Mouse (Mus musculus) neural tube, embryonic 11.5 days (tissue): ENCODE results near the gene Arl5c. TPM values are rescaled to one million over a fixed set of nuclear protein-coding genes. Genes with fewer than 3 reads are reported as not detected.

ENCODE experiments used
- ATAC-seq: fragments of 200-750 bp; cut with Nextera tagmentation; 2 replicates; pipeline ENCODE4 v1.8.0; 2017; ENCODE audit warnings: moderate number of reproducible peaks, mild to moderate bottlenecking, moderate TSS enrichment, moderate library complexity; ENCODE audit not compliant: insufficient read depth, low FRiP score, low TSS enrichment
- DNase-seq: peaks from one replicate; pipeline ENCODE4 v3.0.0-alpha.2; 2015; ENCODE audit warnings: low spot score
- H3K27ac ChIP-seq: fragments of 300-500 bp; sonication (generic); 2 replicates; pipeline ENCODE4 v1.5.1; 2014; ENCODE audit warnings: low read depth, mild to moderate bottlenecking, low read length
- H3K27me3 ChIP-seq: fragments of 300-500 bp; sonication (generic); 2 replicates; pipeline ENCODE4 v1.6.1; 2014; ENCODE audit warnings: mild to moderate bottlenecking, low read length, mixed read lengths; ENCODE audit not compliant: control insufficient read depth, insufficient read depth
- H3K36me3 ChIP-seq: fragments of 300-500 bp; sonication (generic); 2 replicates; pipeline ENCODE4 v1.6.1; 2014; ENCODE audit warnings: mild to moderate bottlenecking, low read length, moderate library complexity, mixed read lengths; ENCODE audit not compliant: control insufficient read depth, insufficient read depth
- H3K4me1 ChIP-seq: fragments of 300-500 bp; sonication (generic); 2 replicates; pipeline ENCODE4 v1.6.1; 2014; ENCODE audit warnings: low read length, mixed read lengths; ENCODE audit not compliant: control insufficient read depth, insufficient read depth
- H3K4me2 ChIP-seq: fragments of 300-500 bp; sonication (generic); 2 replicates; pipeline ENCODE4 v1.6.1; 2014; ENCODE audit warnings: low read depth, mild to moderate bottlenecking, moderate library complexity
- H3K4me3 ChIP-seq: fragments of 300-500 bp; sonication (generic); 2 replicates; pipeline ENCODE4 v1.5.1; 2014; ENCODE audit warnings: low read depth, low read length
- H3K9ac ChIP-seq: fragments of 300-500 bp; sonication (generic); 2 replicates; pipeline ENCODE4 v1.6.1; 2014; ENCODE audit warnings: mild to moderate bottlenecking, low read length
- H3K9me3 ChIP-seq: fragments of 300-500 bp; sonication (generic); 2 replicates; pipeline ENCODE4 v1.6.1; 2016; ENCODE audit warnings: low read length; ENCODE audit not compliant: control insufficient read depth
- WGBS: fragments of 180-500 bp; shearing (Covaris S2); extraction: QIAGEN DNeasy Blood & Tissue Kit; methylation state at CpG from one replicate; pipeline ENCODE4 v1.1.7; 2014; 5-methylcytosine and 5-hydroxymethylcytosine counted together
- polyA plus RNA-seq: library from polyadenylated mRNA; unstranded; fragments of >200 nt; fragmentation: Nextera tagmentation; extraction: Ambion mirVana; gene quantifications from 2 replicates; pipeline ENCODE4 v1.2.1, GENCODE M21; 2014

Gene Arl5c
- polyA plus RNA-seq, 1 experiment from 2014 or later = 10.6 TPM

- ATAC-seq = no peak
- Histone ChIP-seq H3K4me1 (no peaks in the 10 kb centered on the region), H3K27ac (no peak overlapping the region), H3K27me3 (no peaks in the 10 kb centered on the region), H3K9me3 (no peaks in the 10 kb centered on the region), H3K36me3 (no peaks in the 10 kb centered on the region), H3K9ac (no peak overlapping the region), H3K4me2 (no peak overlapping the region), H3K4me3 (no peak overlapping the region)
- WGBS = 88% methylated on average over 7 of the region's 7 CpGs
- DNase-seq = no peak
Observed at GRCm38 (mm10) chr11:97970771-97971170, 25.2 kb downstream of the Arl5c start.

- WGBS = 89% methylated on average over 5 of the region's 5 CpGs
- no peaks in the 10 kb centered on the region for H3K9me3 ChIP-seq
Observed at GRCm38 (mm10) chr11:97968385-97968784, 27.6 kb downstream of the Arl5c start.

GRCm38 (mm10) chr11:97967114-97967513 is 28.9 kb downstream of the Arl5c start:
- Histone ChIP-seq H3K4me2 (no peak overlapping the region), H3K27ac (no peak overlapping the region), H3K4me3 (no peak overlapping the region), H3K9me3 (no peaks in the 10 kb centered on the region), H3K4me1 (no peaks in the 10 kb centered on the region), H3K27me3 (no peaks in the 10 kb centered on the region), H3K36me3 (no peaks in the 10 kb centered on the region), H3K9ac (no peak overlapping the region)
- DNase-seq (no peak), ATAC-seq (no peak)
- WGBS = 53% methylated on average over 2 of the region's 2 CpGs

More at GRCm38 (mm10) chr11:97968385-97968784, 27.6 kb downstream of the Arl5c start:
- Histone ChIP-seq H3K4me1 (no peaks in the 10 kb centered on the region), H3K4me3 (no peak overlapping the region), H3K27me3 (no peaks in the 10 kb centered on the region), H3K4me2 (no peak overlapping the region), H3K27ac (no peak overlapping the region), H3K36me3 (no peaks in the 10 kb centered on the region), H3K9ac (no peak overlapping the region)
- DNase-seq (no peak), ATAC-seq (no peak)

GRCm38 (mm10) chr11:97960907-97961306 is 35.1 kb downstream of the Arl5c start:
- no peak for ATAC-seq
- Histone ChIP-seq H3K9me3 (no peaks in the 10 kb centered on the region), H3K36me3 (no peaks in the 10 kb centered on the region), H3K4me1 (no peaks in the 10 kb centered on the region), H3K27me3 (no peaks in the 10 kb centered on the region), H3K9ac (no peak overlapping the region), H3K4me2 (no peak overlapping the region), H3K4me3 (no peak overlapping the region), H3K27ac (no peak overlapping the region)
- WGBS = 65% methylated on average over 1 of the region's 1 CpGs
- DNase-seq = no peak

GRCm38 (mm10) chr11:97959300-97959680 is 36.7 kb downstream of the Arl5c start:
- 68% methylated on average over 5 of the region's 5 CpGs for WGBS
- H3K9ac ChIP-seq = no peak overlapping the region

GRCm38 (mm10) chr11:97958641-97959299 is 37.2 kb downstream of the Arl5c start:
- H3K36me3 ChIP-seq = no peaks in the 10 kb centered on the region
- no peaks in the 10 kb centered on the region for H3K4me1 ChIP-seq
- no peaks in the 10 kb centered on the region for H3K9me3 ChIP-seq
- H3K9ac ChIP-seq = no peak overlapping the region
- ATAC-seq = no peak
- 90% methylated on average over 7 of the region's 7 CpGs for WGBS
- H3K4me2 ChIP-seq = no peak overlapping the region
- DNase-seq = no peak
- no peaks in the 10 kb centered on the region for H3K27me3 ChIP-seq
- H3K4me3 ChIP-seq = no peak overlapping the region
- H3K27ac ChIP-seq = no peak overlapping the region

More at GRCm38 (mm10) chr11:97959300-97959680, 36.7 kb downstream of the Arl5c start:
- DNase-seq = no peak
- no peaks in the 10 kb centered on the region for H3K4me1 ChIP-seq
- no peak overlapping the region for H3K4me2 ChIP-seq
- no peaks in the 10 kb centered on the region for H3K9me3 ChIP-seq
- H3K27ac ChIP-seq = no peak overlapping the region
- no peaks in the 10 kb centered on the region for H3K27me3 ChIP-seq
- no peaks in the 10 kb centered on the region for H3K36me3 ChIP-seq
- no peak for ATAC-seq
- H3K4me3 ChIP-seq = no peak overlapping the region

GRCm38 (mm10) chr11:97956905-97957560 is 38.9 kb downstream of the Arl5c start:
- H3K9ac ChIP-seq = no peak overlapping the region
- no peak overlapping the region; the same call in 1 of the 2 replicates for H3K27ac ChIP-seq
- DNase-seq (peak; percentile 30), ATAC-seq (no peak)
- H3K4me2 ChIP-seq = no peak overlapping the region
- no peaks in the 10 kb centered on the region for H3K4me1 ChIP-seq
- H3K4me3 ChIP-seq = no peak overlapping the region
- H3K27me3 ChIP-seq = no peaks in the 10 kb centered on the region
- no peaks in the 10 kb centered on the region for H3K36me3 ChIP-seq
- H3K9me3 ChIP-seq = no peaks in the 10 kb centered on the region
- WGBS = 42% methylated on average over 6 of the region's 6 CpGs

GRCm38 (mm10) chr11:97955915-97956314 is 40.1 kb downstream of the Arl5c start:
- Histone ChIP-seq H3K4me2 (no peak overlapping the region), H3K4me3 (no peak overlapping the region), H3K4me1 (no peaks in the 10 kb centered on the region), H3K27ac (no peak overlapping the region), H3K9ac (no peak overlapping the region), H3K9me3 (no peaks in the 10 kb centered on the region), H3K27me3 (no peaks in the 10 kb centered on the region), H3K36me3 (no peaks in the 10 kb centered on the region)
- no peak for DNase-seq
- no peak for ATAC-seq
- 61% methylated on average over 4 of the region's 4 CpGs for WGBS
